Mouse (Mus musculus) adrenal gland (tissue): ENCODE measurements around the gene Trhr2.
"Not testable (repeated sequence)": the region's sequence is repeated elsewhere in the genome, so short reads cannot be mapped to it uniquely, and the experiment has no call there.

Experiments used
- intact Hi-C: fragments of 180-260 bp; cut with DNase I; formaldehyde crosslinking; loops from one replicate; pipeline ENCODE4 v1.15.1; 2025

Gene Trhr2

DNA sequence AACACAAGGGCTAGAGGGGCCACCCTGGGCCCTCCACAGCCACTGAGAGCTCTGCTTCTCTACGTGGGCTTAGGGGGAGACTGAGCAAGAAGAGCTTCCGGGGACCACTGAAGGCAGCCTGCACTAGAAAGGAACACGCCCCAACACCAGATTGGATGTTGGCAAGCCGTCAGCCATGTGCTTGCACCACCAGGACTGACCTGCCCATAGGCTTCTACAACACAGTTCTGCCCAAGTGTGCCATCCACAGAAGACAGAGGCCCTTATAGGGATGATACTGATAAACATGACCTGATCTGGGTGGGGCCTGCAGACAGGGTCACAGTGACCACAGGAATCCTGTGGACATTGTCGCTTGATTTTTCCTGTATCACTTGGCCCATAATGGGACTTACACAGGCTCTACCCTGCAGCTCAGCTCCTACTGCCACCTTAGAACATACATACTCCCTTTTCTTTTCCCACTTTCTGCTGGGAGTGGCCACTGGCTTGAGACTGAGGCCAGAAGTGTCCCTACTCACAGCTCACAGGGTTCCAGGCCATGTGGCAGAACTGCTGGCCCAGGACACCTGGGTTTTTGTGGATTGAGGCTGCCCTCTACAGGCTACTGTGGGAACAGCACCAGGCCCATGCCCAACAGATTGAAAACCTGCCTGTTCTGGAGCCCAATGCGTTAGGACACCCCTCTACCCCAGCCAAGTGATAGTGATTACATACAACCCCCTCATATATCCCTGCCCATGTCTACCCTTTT lies 27.6 kb downstream of the Trhr2 start:
- intact Hi-C loops = loop anchor here (1.0 to 5.0 kb wide), 3 partner anchors 34 to 355 kb away; no protein-coding TSS in a partner anchor

DNA sequence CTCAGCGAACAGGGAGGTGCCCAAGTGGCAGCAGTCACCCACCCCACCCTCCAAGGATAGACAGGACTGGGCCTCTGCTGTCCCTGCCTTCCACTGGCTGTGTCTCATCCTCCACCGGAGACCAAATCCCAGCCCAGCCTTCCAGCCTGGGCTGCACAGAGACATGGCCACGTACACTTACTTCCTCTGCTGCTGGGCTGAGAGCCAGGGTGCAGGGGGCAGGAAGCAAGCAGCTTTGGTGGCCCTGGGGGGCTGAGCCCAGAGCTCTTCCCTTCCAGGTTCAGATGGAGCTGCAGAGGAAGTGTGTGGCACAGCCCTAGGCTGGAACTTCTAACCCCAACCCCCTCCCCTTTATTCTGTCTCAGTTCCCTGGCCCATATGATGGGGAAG lies 29.4 kb downstream of the Trhr2 start:
- intact Hi-C loops = loop anchor here (5.0 kb wide), 1 partner anchor 36 kb away; no protein-coding TSS in a partner anchor

DNA sequence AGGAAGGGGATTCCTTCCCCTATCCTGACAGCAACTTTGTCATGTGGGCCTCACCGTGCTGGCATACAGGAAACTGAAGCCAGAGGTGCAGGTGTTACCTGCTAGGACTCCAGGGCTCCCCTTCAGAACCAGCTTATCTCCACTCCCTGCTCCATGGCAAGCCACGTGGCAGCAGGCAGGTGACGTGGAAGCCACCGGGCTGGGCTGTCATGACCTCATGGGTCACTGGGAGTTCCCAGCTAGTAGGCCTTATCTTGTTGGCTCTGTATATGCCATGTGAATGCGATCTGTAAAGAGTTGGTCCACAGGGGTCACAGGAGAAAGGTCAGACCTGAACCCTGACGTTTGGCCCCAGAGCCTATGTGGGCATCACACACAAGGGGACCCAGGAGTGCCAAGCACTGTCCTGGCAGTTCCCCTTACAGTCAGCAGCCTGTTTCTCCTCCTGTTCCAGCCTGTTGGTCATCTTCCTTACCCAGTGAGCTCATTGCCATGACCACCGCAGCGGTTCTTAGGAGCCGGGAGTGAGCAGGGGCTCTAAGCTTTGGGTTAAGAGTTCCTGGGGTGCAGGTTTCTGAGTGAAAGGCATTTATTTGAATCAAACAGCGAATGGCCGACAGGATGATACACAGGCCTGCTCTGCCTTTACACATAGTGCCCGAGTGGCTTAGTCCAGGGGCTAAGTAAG lies 30.0 kb downstream of the Trhr2 start:
- intact Hi-C loops = loop anchor here (5.0 kb wide), 1 partner anchor 37 kb away; no protein-coding TSS in a partner anchor

DNA sequence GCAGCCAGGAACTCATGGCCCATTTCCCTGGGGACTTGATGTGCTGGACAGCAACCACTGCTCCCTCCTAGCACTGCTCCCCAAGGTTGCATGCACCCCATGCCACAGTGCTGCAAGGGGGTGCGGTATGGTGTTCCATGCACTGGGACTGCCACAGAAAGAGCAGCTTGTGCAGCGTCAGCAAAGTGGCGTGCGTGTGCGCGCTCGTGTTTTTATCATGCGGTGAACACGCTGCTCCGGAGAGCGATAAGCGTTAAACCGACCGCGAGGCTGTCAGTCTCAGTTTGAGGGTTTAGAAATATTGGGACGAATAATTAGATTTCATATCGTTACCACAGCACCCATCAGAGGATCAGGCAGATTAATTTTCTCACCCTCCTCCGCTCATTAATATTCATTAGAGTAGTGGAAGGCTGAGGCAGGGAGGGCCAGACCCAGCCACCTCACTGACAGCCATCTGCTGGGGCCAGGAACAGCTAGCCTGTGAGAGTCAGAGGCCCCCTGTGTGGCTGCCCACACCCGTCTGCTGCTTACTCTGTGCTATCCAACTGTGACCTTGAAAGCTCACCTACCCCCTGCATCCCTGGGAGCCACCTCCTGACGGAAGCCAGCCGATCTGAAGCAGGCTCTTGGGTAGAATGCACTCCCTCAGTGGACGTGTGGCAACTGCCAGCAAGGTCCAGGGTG lies 30.9 kb downstream of the Trhr2 start:
- intact Hi-C loops = loop anchor here (5.0 kb wide), 1 partner anchor 38 kb away; no protein-coding TSS in a partner anchor

DNA sequence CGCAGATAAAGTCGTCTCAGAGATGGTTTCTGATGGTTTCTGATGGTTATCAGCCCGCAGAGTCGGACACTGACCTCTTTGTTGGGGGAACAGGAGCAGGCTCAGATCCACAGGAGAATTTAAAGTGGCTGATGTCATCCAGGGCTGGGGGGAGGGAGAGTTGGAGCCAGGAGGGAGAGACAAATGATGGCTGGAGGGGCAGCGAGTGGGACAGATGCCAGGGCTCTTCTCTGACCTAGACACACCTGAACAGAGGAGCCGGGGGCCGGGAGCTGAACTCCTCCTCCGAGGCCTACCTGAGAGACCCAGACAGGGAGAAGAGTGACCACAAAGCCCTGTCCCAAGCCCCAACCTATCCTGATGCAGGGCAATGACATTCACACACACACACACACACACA lies 31.5 kb downstream of the Trhr2 start:
- intact Hi-C loops = no loop called here

DNA sequence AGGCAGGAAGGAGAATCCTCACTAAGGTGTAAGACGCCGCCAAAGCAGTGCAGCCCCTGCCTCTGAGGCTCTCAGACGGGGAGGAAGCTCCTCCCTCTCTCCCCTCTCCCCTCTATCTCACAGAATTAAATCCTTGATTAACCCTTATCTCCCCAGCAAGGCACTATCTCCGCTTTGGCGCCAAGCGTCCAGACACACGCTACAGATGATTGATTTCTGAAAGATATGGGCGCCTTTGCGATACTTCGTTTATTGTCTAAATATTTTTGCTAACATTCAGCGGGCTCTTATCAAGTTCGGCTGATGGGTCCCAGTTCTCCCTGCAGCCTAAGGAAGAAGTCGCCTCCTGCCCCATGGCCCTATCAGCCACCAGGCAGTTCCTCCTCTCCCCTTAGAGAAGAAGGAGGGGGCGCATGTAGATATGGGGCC lies 34.4 kb downstream of the Trhr2 start:
- intact Hi-C loops = no loop called here

DNA sequence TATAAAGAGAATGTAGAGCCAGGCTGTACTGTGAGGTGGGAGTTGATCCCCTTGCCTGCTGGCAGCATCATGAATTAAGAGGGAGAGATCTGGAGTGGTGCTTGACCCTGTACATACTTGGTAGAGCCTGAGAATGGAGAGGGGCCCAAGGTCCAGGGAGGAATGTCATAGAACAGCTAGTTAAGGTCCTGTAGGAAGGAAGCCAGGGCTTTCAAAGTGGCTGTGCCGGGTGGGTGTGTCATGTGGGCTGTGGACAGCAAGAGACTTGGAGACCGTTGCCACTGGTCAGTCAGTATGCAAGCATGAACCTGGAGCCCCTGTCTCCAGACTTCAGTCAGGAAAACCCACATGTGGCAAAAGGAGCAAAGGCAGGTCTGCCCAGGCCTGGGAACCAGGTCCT lies 35.4 kb downstream of the Trhr2 start:
- intact Hi-C loops = no loop called here

DNA sequence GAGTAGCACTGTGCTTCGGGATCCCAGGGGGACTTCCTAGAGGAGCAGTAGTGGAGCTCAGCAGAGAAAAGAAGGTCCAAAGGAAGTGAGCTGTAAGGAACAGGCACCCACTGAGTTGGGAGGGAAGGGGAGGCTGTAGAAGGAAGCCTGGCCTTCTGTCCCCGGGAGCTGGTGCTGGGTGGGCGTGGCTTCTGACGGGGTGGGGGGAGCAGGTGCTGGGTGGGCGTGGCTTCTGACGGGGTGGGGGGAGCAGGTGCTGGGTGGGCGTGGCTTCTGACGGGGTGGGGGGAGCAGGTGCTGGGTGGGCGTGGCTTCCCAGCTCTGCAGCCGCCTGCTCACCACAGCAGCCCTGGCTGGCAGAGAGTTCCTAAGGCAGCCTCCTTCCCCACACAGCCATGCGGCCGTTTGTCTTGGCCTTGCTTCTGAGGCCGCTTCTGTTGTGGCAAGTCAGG lies 36.6 kb downstream of the Trhr2 start:
- intact Hi-C loops = not testable (repeated sequence)

DNA sequence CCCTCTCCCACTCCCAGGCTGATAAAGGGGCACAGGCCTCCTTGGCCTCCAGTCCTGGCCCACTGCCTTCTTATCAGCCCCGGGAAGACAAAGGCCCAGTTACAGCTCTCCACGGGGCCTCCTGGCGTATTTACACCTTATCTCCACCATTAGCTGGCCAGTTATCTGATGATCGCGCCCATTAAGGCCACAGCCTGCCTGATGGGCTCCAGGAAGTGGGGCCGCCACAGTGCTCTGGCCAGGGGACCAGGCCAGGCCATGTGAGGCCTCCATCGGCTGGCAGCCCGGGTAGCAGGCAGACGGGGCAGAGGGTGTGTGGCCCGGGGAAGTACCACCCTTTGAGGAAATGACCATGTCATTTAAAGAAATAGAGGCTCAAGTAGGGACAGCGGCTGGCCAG lies 37.8 kb downstream of the Trhr2 start:
- intact Hi-C loops = no loop called here

DNA sequence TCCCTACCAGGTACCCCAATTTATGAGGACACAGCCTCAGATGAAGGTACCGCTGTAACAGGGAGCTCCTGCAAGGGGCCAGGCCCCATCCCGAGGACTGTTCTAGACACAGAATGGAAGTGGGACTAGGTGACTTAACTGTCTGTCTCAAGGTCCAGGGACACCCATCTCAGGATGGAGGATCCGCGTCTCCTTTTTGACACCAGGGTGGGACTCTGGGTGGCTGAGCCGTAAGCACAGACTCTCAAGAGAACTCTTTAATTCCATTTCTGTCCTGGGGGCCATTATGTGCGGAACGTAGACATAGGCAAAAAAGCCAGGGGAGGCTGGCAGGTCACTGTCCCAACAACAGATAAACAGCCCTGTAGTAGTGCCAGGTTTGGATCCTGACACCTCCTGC lies 38.4 kb downstream of the Trhr2 start:
- intact Hi-C loops = no loop called here

DNA sequence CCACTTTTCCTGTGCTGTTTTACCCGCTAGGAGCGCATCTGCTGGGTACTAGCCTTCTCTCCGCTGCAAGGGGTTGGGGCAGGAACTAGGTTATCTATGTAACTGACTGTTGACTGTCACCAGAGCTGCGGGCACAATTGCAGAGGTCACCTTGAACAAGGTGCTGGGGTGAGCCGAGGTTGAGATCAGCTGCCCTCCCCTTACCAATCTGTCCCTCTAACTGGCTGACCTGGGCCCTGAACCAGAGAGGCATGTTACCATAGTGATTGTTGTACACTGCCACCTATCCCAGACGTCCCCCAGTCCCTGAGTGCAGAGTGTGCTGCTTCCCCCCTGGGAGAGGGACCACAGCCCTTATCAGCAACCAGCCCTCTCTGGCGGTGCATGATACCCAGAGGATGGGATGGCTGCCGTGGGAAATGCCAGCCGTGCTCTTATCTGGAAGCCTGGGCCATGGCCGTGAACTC lies 39.1 kb downstream of the Trhr2 start:
- intact Hi-C loops = no loop called here

DNA sequence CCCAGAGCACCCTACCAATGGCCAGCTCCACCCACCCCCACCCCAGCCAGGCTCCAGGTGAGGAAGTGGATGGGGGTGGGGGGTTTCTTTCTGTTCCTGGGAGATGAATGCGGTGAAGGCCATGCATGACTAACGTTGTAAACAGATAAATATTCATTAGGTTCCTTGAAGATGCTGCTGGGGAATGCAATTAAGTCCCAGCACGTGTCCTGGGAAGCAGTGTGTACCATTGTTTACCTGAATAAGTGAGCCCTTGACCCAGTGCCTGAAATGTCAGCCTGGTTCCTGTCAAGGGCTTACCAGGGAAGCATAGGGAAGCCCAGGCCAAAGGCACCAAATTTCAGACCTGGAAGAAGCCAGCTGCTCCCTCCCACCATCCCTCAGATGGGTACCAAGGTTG lies 40.0 kb downstream of the Trhr2 start:
- intact Hi-C loops = no loop called here

DNA sequence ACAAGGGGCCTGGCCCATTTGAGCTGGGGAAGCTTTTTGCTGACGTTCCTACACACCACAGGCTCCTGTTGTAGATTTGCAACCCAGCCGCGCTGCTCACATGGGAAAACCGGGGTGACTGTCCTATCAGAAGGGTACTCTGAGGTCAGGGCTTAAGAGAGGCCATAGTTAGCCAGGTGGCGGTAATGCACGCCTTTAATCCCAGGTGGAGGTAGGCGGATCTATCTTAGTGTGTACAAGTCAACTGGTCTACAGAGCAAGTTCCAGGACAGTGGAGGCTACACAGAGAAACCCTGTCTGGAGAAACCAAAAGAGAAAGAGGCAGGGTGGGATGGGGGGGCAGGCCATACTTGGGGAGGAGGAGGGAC lies 40.9 kb downstream of the Trhr2 start:
- intact Hi-C loops = no loop called here

DNA sequence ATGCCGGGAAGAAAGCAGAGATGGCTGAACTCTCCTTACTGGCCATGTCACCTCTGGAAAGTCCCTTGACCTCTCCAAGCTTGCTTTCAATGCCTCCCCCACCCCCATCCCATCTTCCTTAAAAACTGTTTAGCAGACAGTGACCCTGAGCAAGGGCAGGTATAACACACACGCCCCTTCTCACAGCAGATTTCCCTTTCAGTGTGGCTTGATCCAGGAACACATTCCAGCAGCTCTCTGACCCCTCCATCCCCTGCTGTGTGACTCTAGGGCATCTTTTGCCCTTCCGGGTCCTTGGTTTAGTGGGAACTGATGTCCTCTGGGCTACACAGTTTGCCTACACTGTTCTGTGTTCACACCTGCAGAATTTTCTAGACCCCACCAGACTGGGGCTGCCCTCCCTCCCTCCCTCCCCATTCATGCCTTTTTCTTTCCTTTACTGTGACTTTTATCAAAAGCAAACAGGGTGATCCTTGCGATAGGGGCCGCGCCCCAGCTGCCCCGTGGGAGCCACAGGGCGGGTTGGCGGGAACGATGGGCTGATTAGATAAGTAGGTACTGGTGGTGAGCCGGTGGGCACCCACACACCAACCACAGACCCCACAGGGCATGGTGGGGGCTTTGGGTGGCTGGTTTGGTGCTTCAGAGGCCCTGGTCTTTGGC lies 41.4 kb downstream of the Trhr2 start:
- intact Hi-C loops = no loop called here

DNA sequence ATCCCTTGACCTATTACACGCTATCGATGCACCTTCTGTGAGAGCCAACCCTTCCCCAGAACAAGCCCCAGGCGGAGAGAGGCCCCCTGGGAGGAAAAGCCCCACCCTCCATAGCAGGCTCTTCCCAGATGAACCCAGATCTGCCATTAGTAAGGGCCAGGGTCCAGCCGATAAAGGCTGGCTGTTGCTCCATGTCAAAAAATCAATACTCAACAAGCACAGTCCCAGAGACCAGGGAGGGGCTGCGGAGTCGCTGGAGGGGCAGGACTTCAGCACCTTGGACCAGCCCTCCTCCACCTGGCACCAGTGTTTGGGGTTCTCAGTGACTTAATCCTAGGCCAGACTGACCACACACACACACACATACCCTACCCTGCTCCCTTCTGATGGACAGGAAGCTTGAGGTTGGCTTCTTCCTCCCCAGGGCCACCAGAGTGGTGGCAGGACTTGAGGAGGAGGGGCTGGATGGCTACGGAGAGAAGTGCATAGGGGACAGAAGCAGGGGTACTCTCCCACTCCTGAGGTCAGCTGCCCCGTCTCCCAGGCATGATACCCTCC lies 42.5 kb downstream of the Trhr2 start:
- intact Hi-C loops = no loop called here

DNA sequence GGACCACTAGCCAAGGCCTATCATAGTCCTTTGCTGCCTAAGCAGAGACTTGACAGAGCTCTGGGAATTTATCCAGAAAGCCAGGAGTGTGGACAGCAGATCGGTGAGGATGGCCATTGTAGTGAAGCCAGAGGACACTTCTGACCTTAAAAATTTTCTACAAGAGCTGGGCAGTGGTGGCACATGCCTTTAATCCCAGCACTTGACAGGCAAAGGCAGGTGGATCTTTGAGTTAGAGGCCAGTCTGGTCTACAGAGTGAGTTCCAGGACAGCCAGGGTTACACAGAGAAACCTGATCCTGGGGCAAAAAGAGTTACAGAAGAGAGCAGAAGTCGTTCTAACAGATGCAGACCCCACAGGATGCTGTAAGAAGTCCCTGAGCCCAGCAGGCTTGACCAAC lies 44.1 kb downstream of the Trhr2 start:
- intact Hi-C loops = no loop called here

DNA sequence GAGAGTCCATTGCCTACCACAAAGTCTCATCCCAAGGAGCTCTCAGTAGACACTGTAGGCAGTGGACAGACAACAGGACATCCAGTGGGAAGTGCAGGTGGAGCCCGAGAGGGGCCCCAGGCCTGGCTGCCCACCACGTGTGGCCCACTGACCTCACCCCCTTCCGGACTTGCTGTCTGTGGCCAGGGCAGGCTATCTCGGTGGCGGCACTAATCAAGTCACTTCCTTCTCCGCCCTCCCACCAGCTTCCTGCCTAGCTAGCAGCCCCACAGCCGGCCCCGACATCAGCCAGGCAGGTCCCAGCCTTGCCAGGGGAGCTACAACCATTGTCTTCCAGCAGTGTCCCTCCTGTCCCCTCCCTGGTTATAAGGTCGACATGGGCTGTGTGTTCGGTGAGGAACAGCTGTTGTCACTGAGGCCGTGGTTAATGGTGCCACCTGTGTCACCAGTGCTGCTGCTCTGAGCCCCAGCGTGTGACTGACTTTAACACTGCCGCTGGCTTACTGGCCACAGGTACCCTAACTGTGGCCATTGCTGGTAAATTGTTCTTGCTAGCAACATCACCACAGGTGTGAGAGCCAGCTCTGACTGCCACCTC lies 45.5 kb downstream of the Trhr2 start:
- intact Hi-C loops = no loop called here

DNA sequence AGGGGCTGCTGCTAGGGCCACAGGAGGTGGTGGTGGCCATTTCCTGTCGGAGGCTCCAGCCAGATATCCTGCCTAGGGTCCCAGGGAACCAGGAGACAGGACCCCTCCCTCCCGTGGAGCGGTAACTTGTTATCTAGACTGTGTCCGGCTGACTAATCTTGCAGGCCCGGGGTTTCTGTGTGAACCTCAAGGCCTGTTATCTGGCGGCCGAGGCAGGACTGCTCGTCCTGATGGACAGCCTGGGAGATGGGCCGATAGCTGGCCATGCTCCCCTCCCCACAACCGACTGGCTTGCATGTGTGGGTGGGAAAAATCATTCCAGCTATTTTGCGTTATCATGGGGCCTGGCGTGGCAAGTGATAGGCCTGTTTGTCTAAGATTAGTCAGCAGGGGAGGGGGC lies 47.2 kb downstream of the Trhr2 start:
- intact Hi-C loops = no loop called here

DNA sequence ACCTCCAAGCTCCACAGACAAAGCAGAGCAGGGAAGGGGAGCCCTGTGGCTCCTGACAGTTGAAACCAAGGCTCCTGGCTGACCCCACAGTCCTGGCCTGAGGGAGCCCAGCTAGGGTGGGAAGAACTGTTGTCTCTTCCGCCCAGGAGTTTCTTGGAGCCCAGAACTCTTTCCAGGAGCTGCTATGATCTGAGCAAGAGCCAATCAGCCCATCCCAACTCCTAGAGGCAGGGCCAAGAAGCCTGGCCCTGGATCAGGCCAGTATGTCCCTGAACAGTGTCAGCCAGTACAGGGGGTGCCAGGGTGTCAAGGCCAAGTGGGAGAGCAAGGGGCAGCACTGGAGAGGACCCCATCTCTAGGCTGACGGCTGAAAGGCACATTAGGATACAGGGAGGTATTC lies 48.0 kb downstream of the Trhr2 start:
- intact Hi-C loops = no loop called here

DNA sequence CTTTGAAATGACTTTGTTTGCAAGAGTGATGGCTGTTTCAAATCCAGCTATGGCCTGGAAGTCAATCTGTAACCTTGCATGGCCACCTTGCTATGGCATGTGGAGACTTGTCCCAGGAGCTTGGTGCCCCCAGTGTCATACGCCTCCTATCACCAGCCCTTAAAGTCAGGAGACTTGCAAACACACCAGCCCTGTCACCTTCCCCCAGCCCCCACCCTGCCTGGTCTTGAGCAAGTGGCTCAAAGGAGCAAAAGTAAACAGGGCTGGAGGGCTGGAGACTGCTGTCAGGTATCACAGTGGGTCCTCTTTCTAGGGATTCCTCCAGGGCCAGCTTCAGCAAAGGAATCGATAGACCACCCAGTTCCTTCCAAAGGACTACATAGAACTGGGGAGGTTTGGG lies 49.4 kb downstream of the Trhr2 start:
- intact Hi-C loops = no loop called here

DNA sequence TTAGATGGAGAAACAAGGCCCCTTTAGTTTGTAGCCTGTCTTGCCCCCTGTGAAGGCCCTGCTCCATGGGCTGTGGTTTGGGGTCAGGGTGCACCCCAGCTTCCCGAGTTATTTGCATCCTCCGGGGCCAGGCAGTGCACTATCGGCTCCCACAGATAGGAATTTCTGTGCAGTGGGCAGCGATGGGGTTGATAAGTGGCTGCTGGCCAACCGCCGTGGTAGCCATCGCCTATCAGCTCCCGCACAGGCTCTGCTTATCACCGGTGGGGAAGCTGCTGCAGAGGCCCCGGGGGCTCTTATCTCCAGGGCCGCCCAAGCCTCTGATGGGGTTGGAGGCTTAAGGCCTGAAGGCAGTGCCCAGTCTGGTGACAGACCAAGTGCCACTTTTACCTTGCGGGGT lies 51.3 kb downstream of the Trhr2 start:
- intact Hi-C loops = no loop called here
